ENCODE assay signal across 16 mouse cellular contexts in genomic region chr13:42615826-42616225, GRCm38 (mm10).
"Had no signal": no experiment of that assay in that cellular context is flagged by ENCODE, and none has a peak within 500 bp of the region (broad histone marks: within the 10 kb centered on the region; RNA-seq: fewer than 3 reads in every experiment).

No protein-coding gene starts in this region.

- ATAC-seq: lung, postnatal 0 days; midbrain, embryonic 13.5 days; midbrain, embryonic 15.5 days had no signal

- H3K4me3 ChIP-seq: lung, embryonic 15.5 days; megakaryocyte, embryonic 14.5 days; midbrain, embryonic 13.5 days; midbrain, embryonic 15.5 days; neural tube, embryonic 12.5 days; stomach, embryonic 15.5 days had no signal

- H3K27ac ChIP-seq: lung, embryonic 15.5 days; macrophage; midbrain, embryonic 13.5 days; midbrain, embryonic 15.5 days; neural tube, embryonic 12.5 days; stomach, embryonic 15.5 days; stomach, postnatal 0 days had no signal

- DNase-seq: lung, adult 2 months; lung, postnatal 14 days; lung, postnatal 36 days; right cerebral cortex, postnatal 14 days; thymus, adult 2 months; thymus, postnatal 25 days; thymus, postnatal 4 days had no signal
